Mouse (Mus musculus) liver, adult 2 months (tissue): Measurements from ENCODE around the gene Ydjc. TPM values are rescaled to one million over a fixed set of nuclear protein-coding genes. Genes with fewer than 3 reads are reported as not detected.

ENCODE experiments used
- DNase-seq: peaks from one replicate; pipeline ENCODE4 v3.0.0-alpha.2; 2011; ENCODE audit warnings: low read depth, low spot score; ENCODE audit errors: extremely low read depth
- H3K27ac ChIP-seq: fragments of 200-500 bp; replicated peaks from 2 replicates; pipeline ENCODE4 v1.5.1; 2012; ENCODE audit warnings: low read depth, mild to moderate bottlenecking, control low read depth, inconsistent platforms, low read length; ENCODE audit not compliant: insufficient read depth
- H3K27me3 ChIP-seq: fragments of 200-500 bp; 2 replicates; pipeline ENCODE4 v1.6.1; 2012; ENCODE audit warnings: mild to moderate bottlenecking, moderate library complexity, low read length, inconsistent platforms; ENCODE audit not compliant: control insufficient read depth, insufficient read depth
- H3K36me3 ChIP-seq: fragments of 200-500 bp; 2 replicates; pipeline ENCODE4 v1.6.1; 2012; ENCODE audit warnings: low read length, inconsistent platforms; ENCODE audit not compliant: control insufficient read depth, insufficient read depth
- H3K4me1 ChIP-seq: fragments of 200-500 bp; 2 replicates; pipeline ENCODE4 v1.6.1; 2011; ENCODE audit warnings: low read length; ENCODE audit not compliant: control insufficient read depth, insufficient read depth
- H3K4me3 ChIP-seq: fragments of 200-500 bp; 2 replicates; pipeline ENCODE4 v1.5.1; 2011; ENCODE audit warnings: low read depth, mild to moderate bottlenecking, control low read depth, low read length, moderate library complexity; ENCODE audit not compliant: insufficient read depth
- H3K79me2 ChIP-seq: fragments of 200-500 bp; 2 replicates; pipeline ENCODE4 v1.6.1; 2012; ENCODE audit warnings: inconsistent platforms, mild to moderate bottlenecking, low read length, moderate library complexity; ENCODE audit not compliant: control insufficient read depth, insufficient read depth
- H3K9ac ChIP-seq: fragments of 200-500 bp; 2 replicates; pipeline ENCODE4 v1.6.1; 2012; ENCODE audit warnings: low read depth, mild to moderate bottlenecking, control low read depth, inconsistent platforms, low read length
- CTCF ChIP-seq: fragments of 200-500 bp; IDR thresholded peaks from 2 replicates; pipeline ENCODE4 v1.5.1; 2011; ENCODE audit warnings: low read depth, low read length, control low read depth
- POLR2A ChIP-seq: fragments of 200-500 bp; IDR thresholded peaks from 2 replicates; pipeline ENCODE4 v1.6.1; 2011; ENCODE audit warnings: low read length, control low read depth; ENCODE audit not compliant: insufficient read depth; ENCODE audit errors: extremely low read depth
- WGBS: fragments of 180-500 bp; shearing (Covaris S2); methylation state at CpG from one replicate; pipeline ENCODE4 v1.1.7; 2018; 5-methylcytosine and 5-hydroxymethylcytosine counted together
- polyA plus RNA-seq: library from polyadenylated mRNA; depleted of rRNA; stranded (reverse); fragments of >200 nt; gene quantifications from 2 replicates; pipeline ENCODE4 v1.2.3, GENCODE M21; 2012
- total RNA-seq: library from RNA; depleted of rRNA; stranded (reverse); fragments of >200 nt; gene quantifications from 2 replicates; pipeline ENCODE4 v1.2.3, GENCODE M21; 2014

Ydjc gene
- total and polyA plus RNA-seq, 2 experiments: 0.28 to 0.48 TPM

- Histone ChIP-seq H3K36me3 (peaks cover 3% of the 10 kb centered on the region; the same call in 1 of the 2 replicates), H3K4me1 (peaks cover 20% of the 10 kb centered on the region; the same call in 1 of the 2 replicates), H3K27me3 (no peaks in the 10 kb centered on the region), H3K9ac (no peak overlapping the region), H3K27ac (peak overlapping the region; percentile 38), H3K4me3 (no peak overlapping the region), H3K79me2 (peaks cover 31% of the 10 kb centered on the region; the same call in 1 of the 2 replicates)
- DNase-seq: no peak
- TF ChIP-seq CTCF (no peak), POLR2A (no peak)
- 73% methylated on average over 2 of the region's 2 CpGs for WGBS
These were observed 37.7 kb downstream of the Ydjc start for GRCm38 (mm10) chr16:17182136-17182535.

- H3K27me3 ChIP-seq: no peaks in the 10 kb centered on the region
- H3K9ac ChIP-seq: no peak overlapping the region
- 30% methylated on average over 3 of the region's 3 CpGs for WGBS
- no peak overlapping the region for H3K4me3 ChIP-seq
- DNase-seq: peak; percentile 53
- H3K27ac ChIP-seq: no peak overlapping the region
- H3K36me3 ChIP-seq: peaks cover 3% of the 10 kb centered on the region; the same call in 1 of the 2 replicates
- no peak for TF ChIP-seq CTCF
- no peak for TF ChIP-seq POLR2A
- peaks cover 28% of the 10 kb centered on the region for H3K79me2 ChIP-seq
- H3K4me1 ChIP-seq: peaks cover 14% of the 10 kb centered on the region; the same call in 1 of the 2 replicates
These were observed 38.6 kb downstream of the Ydjc start for GRCm38 (mm10) chr16:17183003-17183402.

- H3K27ac ChIP-seq: no peak overlapping the region
- H3K9ac ChIP-seq: no peak overlapping the region
- no peak overlapping the region for H3K4me3 ChIP-seq
- TF ChIP-seq CTCF (no peak), POLR2A (no peak)
- no peaks in the 10 kb centered on the region for H3K36me3 ChIP-seq
- H3K4me1 ChIP-seq: peaks cover 14% of the 10 kb centered on the region; the same call in 1 of the 2 replicates
- no peaks in the 10 kb centered on the region for H3K27me3 ChIP-seq
- H3K79me2 ChIP-seq: peaks cover 28% of the 10 kb centered on the region
- peak; percentile 40 for DNase-seq
These were observed 41.1 kb downstream of the Ydjc start for GRCm38 (mm10) chr16:17185475-17185874.

GRCm38 (mm10) chr16:17193823-17194222 lies 49.4 kb downstream of the Ydjc start:
- WGBS: 80% methylated on average over 4 of the region's 4 CpGs
- no peaks in the 10 kb centered on the region for H3K27me3 ChIP-seq

GRCm38 (mm10) chr16:17200121-17200952 lies 55.9 kb downstream of the Ydjc start:
- Histone ChIP-seq H3K4me1 (peaks cover 7% of the 10 kb centered on the region), H3K36me3 (no peaks in the 10 kb centered on the region), H3K27ac (peak overlapping the region; percentile 54), H3K27me3 (no peaks in the 10 kb centered on the region), H3K79me2 (peaks cover 29% of the 10 kb centered on the region; the same call in 1 of the 2 replicates), H3K4me3 (peak overlapping the region; percentile 88), H3K9ac (peak overlapping the region; percentile 96)
- no peak for DNase-seq
- WGBS: 2% methylated on average over 24 of the region's 24 CpGs
- TF ChIP-seq POLR2A (no peak), CTCF (no peak)

More at GRCm38 (mm10) chr16:17193823-17194222, 49.4 kb downstream of the Ydjc start:
- no peak for TF ChIP-seq POLR2A
- no peak for TF ChIP-seq CTCF
- Histone ChIP-seq H3K36me3 (no peaks in the 10 kb centered on the region), H3K9ac (no peak overlapping the region), H3K4me3 (no peak overlapping the region), H3K27ac (no peak overlapping the region), H3K4me1 (peaks cover 3% of the 10 kb centered on the region), H3K79me2 (peaks cover 44% of the 10 kb centered on the region)
- DNase-seq: no peak
